Mouse (Mus musculus) kidney, adult 2 months (tissue): ENCODE measurements around the gene Gm49601.

ENCODE experiments used
- CTCF ChIP-seq: fragments of 200-500 bp; conservative IDR thresholded peaks from 2 replicates; pipeline ENCODE4 v1.5.1; 2011; ENCODE audit warnings: low read depth, mild to moderate bottlenecking, control low read depth, low read length, moderate library complexity, mixed read lengths; ENCODE audit not compliant: insufficient read depth, insufficient read length
- POLR2A ChIP-seq: fragments of 200-500 bp; IDR thresholded peaks from one replicate; pipeline ENCODE4 v1.6.1; 2011; ENCODE audit warnings: low read depth, low read length, control low read depth

GRCm38 (mm10) chr16:18632059-18632458 lies 5.8 kb upstream of the Gm49601 start:
- 0 out of 2 replicates have a peak, but pooled peaks have one; percentile 18 for TF ChIP-seq CTCF
- no peak for TF ChIP-seq POLR2A
